ENCODE assay signal across 16 mouse cellular contexts in genomic region chr4:41331698-41332421, GRCm38 (mm10). TPM values are rescaled to one million over a fixed set of nuclear protein-coding genes. Genes with fewer than 3 reads are reported as not detected.
DNase-seq lines count a peak whose midpoint lies in the region; ATAC-seq lines count a peak whose summit lies in the region.
"Had no signal": no experiment of that assay in that cellular context is flagged by ENCODE, and none has a peak within 500 bp of the region (broad histone marks: within the 10 kb centered on the region; RNA-seq: fewer than 3 reads in every experiment).

No protein-coding gene starts in this region.

- H3K9ac ChIP-seq in stomach, embryonic 15.5 days = no peak overlapping the region
- H3K9ac ChIP-seq: embryonic facial prominence, embryonic 12.5 days; forebrain, embryonic 13.5 days; lung, embryonic 14.5 days had no signal

- no peak for ATAC-seq in megakaryocyte, adult 5-6 weeks (ENCODE audit: poor library complexity, severe bottlenecking)
- ATAC-seq in stomach, embryonic 15.5 days (ENCODE audit: insufficient read depth, low FRiP score, low read depth) = 0 out of 2 replicates have a peak, but pooled peaks have one; percentile 45
- ATAC-seq: forebrain, embryonic 13.5 days; hindbrain, postnatal 0 days had no signal

- H3K4me2 ChIP-seq in stomach, embryonic 15.5 days = no peak overlapping the region
- H3K4me2 ChIP-seq: embryonic facial prominence, embryonic 12.5 days; forebrain, embryonic 13.5 days; lung, embryonic 14.5 days had no signal

- DNase-seq in kidney, adult 9 months = peak; percentile 89
- DNase-seq in liver = peak; percentile 45
- DNase-seq in cerebellum, adult 9-10 months = no peak
- DNase-seq in frontal cortex, adult 2 months (ENCODE audit: extremely low spot score in 1 of 2, low spot score in 1 of 2) = no peak
- DNase-seq in B cell, adult 2 months = no peak
- DNase-seq: adrenal gland, adult 8-10 months; cerebellum, postnatal 36 days; thymus, postnatal 25 days had no signal

- H3K4me3 ChIP-seq in megakaryocyte, embryonic 14.5 days (replicated peaks) = peak overlapping the region; percentile 48
- no peak overlapping the region for H3K4me3 ChIP-seq in stomach, embryonic 15.5 days (replicated peaks)
- H3K4me3 ChIP-seq: embryonic facial prominence, embryonic 12.5 days; forebrain, embryonic 13.5 days; heart, embryonic 10.5 days had no signal

- no peak overlapping the region for H3K27ac ChIP-seq in stomach, embryonic 15.5 days
- H3K27ac ChIP-seq: embryonic facial prominence, embryonic 12.5 days; forebrain, embryonic 13.5 days; heart, embryonic 10.5 days; hindbrain, postnatal 0 days had no signal

- peaks cover 5% of the 10 kb centered on the region; the same call in 1 of the 2 replicates for H3K9me3 ChIP-seq in megakaryocyte, embryonic 14.5 days
- no peaks in the 10 kb centered on the region for H3K9me3 ChIP-seq in stomach, embryonic 15.5 days
- H3K9me3 ChIP-seq: embryonic facial prominence, embryonic 12.5 days; forebrain, embryonic 13.5 days; heart, embryonic 10.5 days had no signal

- peaks cover 60% of the 10 kb centered on the region for H3K4me1 ChIP-seq in megakaryocyte, embryonic 14.5 days
- no peaks in the 10 kb centered on the region for H3K4me1 ChIP-seq in stomach, embryonic 15.5 days
- H3K4me1 ChIP-seq: embryonic facial prominence, embryonic 12.5 days; forebrain, embryonic 13.5 days had no signal

- H3K36me3 ChIP-seq in megakaryocyte, embryonic 14.5 days (replicated peaks; ENCODE audit: low read length) = peaks cover 4% of the 10 kb centered on the region
- H3K36me3 ChIP-seq in stomach, embryonic 15.5 days = no peaks in the 10 kb centered on the region
- H3K36me3 ChIP-seq: embryonic facial prominence, embryonic 12.5 days; heart, embryonic 10.5 days had no signal

- no peaks in the 10 kb centered on the region for H3K27me3 ChIP-seq in megakaryocyte, embryonic 14.5 days (replicated peaks)
- H3K27me3 ChIP-seq in stomach, embryonic 15.5 days (replicated peaks) = no peaks in the 10 kb centered on the region
- H3K27me3 ChIP-seq: embryonic facial prominence, embryonic 12.5 days; forebrain, embryonic 13.5 days had no signal

- 78% methylated on average over 9 of the region's 9 CpGs for WGBS in stomach, embryonic 15.5 days

RNA-seq across cellular contexts. Expression of gene Ubap1, which starts 16.9 kb away (rescaled TPM):
- polyA plus RNA-seq in megakaryocyte, embryonic 14.5 days (2012; ENCODE audit: insufficient read depth, low replicate concordance) = 5.1 and 28.5 TPM in 2 replicates
- 49.9 and 51.2 TPM in 2 replicates for total RNA-seq in megakaryocyte, adult 5-6 weeks (2015)
- total RNA-seq in megakaryocyte, adult 5-6 weeks (2017) = 43.6 and 47.6 TPM in 2 replicates
- 48.9 and 49.5 TPM in 2 replicates for polyA plus RNA-seq in stomach, embryonic 15.5 days (2015; fragmentation: Nextera tagmentation; extraction: Ambion mirVana)
- 46.7 and 54.4 TPM in 2 replicates for polyA plus RNA-seq in frontal cortex, adult 2 months (2012; rRNA removed)

RNA-seq across cellular contexts. Expression of gene Dcaf12, which starts 17.2 kb away (rescaled TPM):
- polyA plus RNA-seq in megakaryocyte, embryonic 14.5 days (2012; ENCODE audit: insufficient read depth, low replicate concordance) = 21.1 and 26.3 TPM in 2 replicates
- 50.4 and 52.9 TPM in 2 replicates for total RNA-seq in megakaryocyte, adult 5-6 weeks (2015)
- 46.9 and 51.0 TPM in 2 replicates for total RNA-seq in megakaryocyte, adult 5-6 weeks (2017)
- 56.2 and 58.7 TPM in 2 replicates for polyA plus RNA-seq in stomach, embryonic 15.5 days (2015; fragmentation: Nextera tagmentation; extraction: Ambion mirVana)
- 33.5 and 35.4 TPM in 2 replicates for polyA plus RNA-seq in frontal cortex, adult 2 months (2012; rRNA removed)

RNA-seq across cellular contexts. Expression of gene Ubap2, which starts 56.9 kb away (rescaled TPM):
- polyA plus RNA-seq in megakaryocyte, embryonic 14.5 days (2012; ENCODE audit: insufficient read depth, low replicate concordance) = 277 and 564 TPM in 2 replicates
- total RNA-seq in megakaryocyte, adult 5-6 weeks (2015) = 26.1 and 35.6 TPM in 2 replicates
- total RNA-seq in megakaryocyte, adult 5-6 weeks (2017) = 11.3 and 12.3 TPM in 2 replicates
- polyA plus RNA-seq in stomach, embryonic 15.5 days (2015; fragmentation: Nextera tagmentation; extraction: Ambion mirVana) = 54.3 and 55.7 TPM in 2 replicates
- polyA plus RNA-seq in frontal cortex, adult 2 months (2012; rRNA removed) = 28.4 and 32.3 TPM in 2 replicates

Comparison
In these comparisons a context has a peak if more than half of its experiments do, and no peak if none do; other contexts are left out.
1. DNase-seq: peak in kidney, adult 9 months (single experiment) and liver (single experiment); none in cerebellum, adult 9-10 months (single experiment), frontal cortex, adult 2 months (0 of 2) and B cell, adult 2 months (0 of 2).